Mouse (Mus musculus) bone marrow, adult 2 months (tissue): ENCODE measurements around the gene Dlg1.

Experiments used
- CTCF ChIP-seq: fragments of 200-500 bp; IDR thresholded peaks from 2 replicates; pipeline ENCODE4 v1.5.1; 2011; ENCODE audit warnings: low read length, control low read depth; ENCODE audit not compliant: control insufficient read depth, insufficient read depth
- POLR2A ChIP-seq: fragments of 200-500 bp; IDR thresholded peaks from 2 replicates; pipeline ENCODE4 v1.6.1; 2011; ENCODE audit warnings: low read depth, mild to moderate bottlenecking, control low read depth, low read length, borderline replicate concordance; ENCODE audit not compliant: control insufficient read depth

GRCm38 (mm10) chr16:31654021-31654420 is 9.2 kb upstream of the Dlg1 start:
- TF ChIP-seq CTCF: no peak
- TF ChIP-seq POLR2A: no peak
